Mouse (Mus musculus): ENCODE results near the gene Gm20741.

Gm20741 gene

DNA sequence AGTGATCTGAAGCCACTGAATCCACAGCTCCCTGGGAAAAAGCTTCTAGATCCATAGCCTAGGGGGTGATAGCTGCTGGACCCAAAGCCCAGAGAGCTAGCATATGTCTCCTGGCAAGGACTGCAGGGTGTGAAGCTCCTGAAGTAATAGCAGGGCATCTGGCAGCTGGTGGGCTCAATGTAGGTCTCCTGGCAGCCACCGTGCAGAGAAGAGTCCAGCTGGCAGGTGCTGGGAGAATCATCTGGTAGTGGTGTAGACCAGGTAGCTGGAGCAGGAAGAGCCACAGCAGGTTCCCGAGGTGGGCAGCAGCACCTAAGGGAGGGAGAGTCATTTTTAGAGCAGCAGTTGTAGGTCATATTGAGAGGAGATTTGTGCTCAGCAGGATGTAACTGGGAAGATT lies at the start of gene Gm20741:
Gm20741 (minus strand) TSS at position 394 of the 400 bp plus-strand sequence.
- DNase-seq (ENCODE audit: low read depth in 1 of 2, low spot score in 2 of 2) = no peak

DNA sequence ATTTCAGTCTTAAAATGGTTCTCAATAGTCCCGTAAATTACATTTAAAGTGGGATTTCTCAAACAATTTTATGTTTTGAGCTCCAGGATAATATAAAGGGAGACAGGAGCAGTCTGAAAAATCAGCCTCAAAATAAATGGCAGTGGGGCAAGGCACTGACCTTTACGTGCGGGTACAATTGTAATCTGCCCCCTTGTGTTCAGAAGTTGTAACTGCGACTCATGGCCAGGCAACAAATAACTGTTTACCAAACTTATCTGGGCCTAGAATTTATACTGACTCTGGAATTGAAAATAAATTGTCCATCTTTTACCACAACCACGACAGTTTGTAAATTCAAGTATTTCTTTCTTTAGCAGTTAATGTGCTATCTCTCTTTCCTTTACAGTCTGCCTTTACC lies 39.4 kb upstream of the Gm20741 start:
- no peak for DNase-seq (ENCODE audit: low read depth in 1 of 2, low spot score in 2 of 2)

DNA sequence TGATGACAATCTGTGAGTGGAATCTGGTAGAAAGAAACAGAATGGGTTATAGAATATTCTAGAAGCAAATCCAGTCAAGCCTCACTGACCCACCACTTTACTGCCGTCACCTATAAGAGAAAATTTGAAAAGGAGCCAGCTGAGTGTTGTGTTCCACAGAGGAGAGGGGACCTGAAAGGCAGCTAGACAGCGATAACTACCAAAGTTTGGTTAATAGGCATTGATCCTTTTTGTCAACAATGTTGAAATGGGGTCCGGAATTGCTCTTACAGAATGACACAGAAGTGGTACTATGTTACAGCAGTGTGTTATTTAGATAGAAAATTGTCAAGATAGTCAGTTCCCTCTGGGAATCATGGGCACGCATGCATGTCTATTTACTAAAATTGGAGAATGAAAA lies 36.5 kb upstream of the Gm20741 start:
- no peak for DNase-seq (ENCODE audit: low read depth in 1 of 2, low spot score in 2 of 2)

DNA sequence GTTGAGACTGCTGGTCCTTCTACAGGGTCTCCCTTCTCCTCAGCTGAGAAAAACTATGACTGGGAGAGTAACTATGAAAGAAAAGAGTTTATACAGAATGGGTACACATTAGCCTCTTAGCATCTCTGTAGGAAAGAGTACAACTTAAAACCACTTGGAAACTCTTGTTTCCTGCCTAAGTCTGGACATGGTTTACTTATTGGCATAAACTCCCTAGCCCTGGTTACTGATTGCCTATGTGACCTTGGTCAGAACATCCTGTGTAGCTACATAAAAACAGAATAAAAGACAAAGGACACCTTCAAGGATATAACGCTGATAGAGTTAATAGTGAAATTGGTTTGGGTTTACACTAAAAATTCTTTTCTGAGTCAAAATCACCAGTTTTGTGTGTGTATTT lies 35.3 kb upstream of the Gm20741 start:
- DNase-seq (ENCODE audit: low read depth in 1 of 2, low spot score in 2 of 2) = no peak

DNA sequence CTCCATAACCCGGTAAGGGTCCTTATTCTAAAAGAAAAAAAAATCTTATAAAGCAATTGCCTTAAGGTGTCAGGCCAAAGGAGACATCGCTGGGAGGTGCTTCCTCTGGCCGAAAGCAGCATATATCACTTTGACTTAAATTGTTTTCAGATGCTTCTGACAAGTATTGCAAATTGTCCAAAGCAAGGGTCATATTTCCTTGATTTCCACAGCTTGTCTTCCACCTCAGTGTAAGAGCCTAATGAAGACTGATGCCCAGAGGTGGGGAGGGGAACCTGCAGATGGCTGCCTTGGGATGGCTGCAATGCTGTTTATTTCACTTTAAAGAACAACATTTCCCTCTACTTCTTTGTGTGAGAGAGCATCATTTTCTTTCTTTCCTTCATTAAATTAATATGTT lies 15.0 kb upstream of the Gm20741 start:
- DNase-seq (ENCODE audit: low read depth in 1 of 2, low spot score in 2 of 2) = no peak

DNA sequence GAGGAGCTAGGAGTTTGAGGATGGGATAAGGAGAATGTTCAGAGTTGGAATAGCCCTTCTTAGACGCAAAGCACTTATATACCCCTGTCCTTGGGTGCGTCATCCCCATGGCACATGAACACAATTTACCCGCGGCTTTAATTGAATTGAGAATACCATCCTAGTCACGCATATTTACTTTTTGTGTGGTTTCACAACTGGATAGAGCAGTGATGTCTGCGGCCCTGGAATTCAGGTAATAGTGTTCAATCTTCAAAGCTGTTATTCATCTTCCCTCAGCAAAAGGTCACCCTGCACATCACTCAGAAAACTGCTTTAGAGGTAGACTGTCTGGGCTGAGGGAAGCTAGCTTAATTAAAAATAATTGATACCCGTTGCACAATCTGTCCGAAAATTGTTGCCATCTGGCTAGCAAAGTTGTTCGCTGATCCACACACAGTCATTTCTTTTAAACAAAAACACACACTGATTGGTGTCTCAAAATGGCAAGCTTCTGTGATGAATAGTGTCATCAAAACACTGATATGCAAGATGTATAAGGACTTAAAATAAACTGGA lies 14.2 kb upstream of the Gm20741 start, which contains the start of gene Krtap14:
Krtap14 (minus strand) TSS at position 51 of the 558 bp plus-strand sequence.
- DNase-seq (ENCODE audit: low read depth in 1 of 2, low spot score in 2 of 2) = no peak

DNA sequence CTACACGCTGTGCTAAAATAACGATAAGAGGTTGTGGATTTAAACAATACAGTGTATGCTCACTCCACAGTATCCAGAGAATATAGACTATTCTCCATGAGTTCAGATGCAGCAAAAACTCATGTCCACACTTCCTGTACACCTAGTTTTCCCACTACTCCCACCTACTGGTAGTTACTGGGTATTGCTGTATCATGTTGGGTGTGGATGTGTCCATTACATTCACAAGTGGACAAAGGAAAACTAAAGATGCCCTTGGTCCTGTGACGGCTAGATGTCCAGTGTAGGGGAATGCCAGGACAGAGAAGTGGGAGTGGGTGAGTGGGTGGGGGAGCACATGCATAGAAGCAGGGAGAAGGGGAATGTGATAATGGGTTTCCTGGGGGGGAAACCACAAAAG lies 11.7 kb upstream of the Gm20741 start:
- DNase-seq (ENCODE audit: low read depth in 1 of 2, low spot score in 2 of 2) = no peak

DNA sequence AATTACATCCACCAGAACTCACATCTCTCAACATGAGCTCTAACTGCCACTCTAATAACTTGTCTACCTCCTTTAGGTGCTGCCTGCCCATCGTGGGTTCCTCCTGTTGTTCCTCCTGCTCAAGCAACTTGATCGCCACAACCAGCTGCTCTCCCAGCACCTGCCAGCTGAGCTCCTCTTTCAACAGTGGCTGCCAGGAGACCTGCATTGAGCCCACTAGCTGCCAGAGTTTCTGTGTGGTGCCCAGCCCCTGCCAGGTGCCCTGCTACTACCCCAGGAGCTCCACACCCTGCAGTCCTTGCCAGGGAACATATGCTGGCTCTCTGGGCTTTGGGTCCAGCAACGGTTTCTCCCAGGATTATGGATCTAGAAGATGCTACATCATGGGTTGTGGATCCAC lies 8.0 kb upstream of the Gm20741 start, which contains the start of gene Krtap15:
Krtap15 (plus strand) TSS at position 150 of the 400 bp plus-strand sequence.
- no peak for DNase-seq (ENCODE audit: low read depth in 1 of 2, low spot score in 2 of 2)

DNA sequence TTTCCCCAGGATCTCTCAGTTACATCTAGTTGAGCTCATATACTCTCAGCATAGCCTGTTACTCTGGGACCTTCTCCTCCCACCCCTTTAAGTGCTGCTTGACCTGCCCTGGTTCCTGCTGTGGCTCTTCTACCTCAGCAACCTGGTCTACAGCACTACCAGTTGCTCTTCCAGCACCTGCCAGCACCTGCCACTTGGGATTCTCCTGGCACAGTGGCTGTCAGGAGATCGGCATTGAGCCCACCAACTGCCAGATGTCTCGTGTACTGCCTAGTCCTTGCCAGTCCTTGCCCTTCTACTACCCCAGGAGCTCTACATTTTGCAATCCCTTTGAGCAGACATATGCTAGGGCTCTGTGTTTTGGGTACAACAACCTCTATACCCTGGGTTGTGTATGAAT lies 25.2 kb downstream of the Gm20741 start:
- no peak for DNase-seq (ENCODE audit: low read depth in 1 of 2, low spot score in 2 of 2)

DNA sequence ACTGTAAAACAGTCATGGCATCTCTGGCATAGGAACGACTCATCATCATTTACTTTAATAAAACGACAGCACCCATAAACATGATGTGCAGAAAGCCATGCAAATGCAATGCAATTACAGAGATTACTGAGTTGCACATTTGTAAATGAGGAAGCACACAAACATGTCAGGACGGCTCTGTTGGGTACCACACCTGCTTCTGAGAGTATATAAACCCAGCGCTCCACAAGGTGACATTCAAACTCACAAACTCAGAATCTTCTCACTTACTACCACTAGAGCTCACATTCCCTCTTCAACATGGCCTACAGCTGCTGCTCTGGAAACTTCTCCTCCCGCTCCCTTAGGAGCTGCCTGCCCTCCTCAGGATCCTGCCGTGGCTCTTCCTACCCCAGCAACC lies 34.4 kb downstream of the Gm20741 start, which contains the start of gene Gm5965:
Gm5965 (plus strand) TSS at position 301 of the 400 bp plus-strand sequence.
- no peak for DNase-seq (ENCODE audit: low read depth in 1 of 2, low spot score in 2 of 2)

DNA sequence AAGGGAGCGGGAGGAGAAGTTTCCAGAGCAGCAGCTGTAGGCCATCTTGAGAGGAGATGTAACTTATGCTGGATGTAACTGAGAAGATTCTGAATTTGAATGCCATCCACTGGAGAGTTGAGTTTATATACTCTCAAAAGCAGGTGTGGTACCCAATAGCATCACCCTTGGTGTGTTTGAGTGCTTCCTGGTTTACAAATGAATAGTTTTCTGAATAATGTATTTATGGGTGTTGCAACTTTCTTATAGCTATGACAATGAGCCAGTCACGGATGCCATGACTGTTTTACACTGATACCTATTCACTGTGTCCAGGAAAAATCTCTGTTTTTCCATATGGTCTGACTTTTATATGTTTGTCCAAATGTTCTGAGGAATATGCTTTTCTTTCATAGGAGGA lies 37.9 kb downstream of the Gm20741 start, which contains the start of gene 2310057N15Rik:
2310057N15Rik (minus strand) TSS at position 101 of the 400 bp plus-strand sequence.
- no peak for DNase-seq (ENCODE audit: low read depth in 1 of 2, low spot score in 2 of 2)

Measured in monocyte, adult 2 months (primary cell).